Mouse (Mus musculus) right cerebral cortex, adult 18-20 months (tissue): ENCODE data around the gene Tpt1.
"Not testable (repeated sequence)": the region's sequence is repeated elsewhere in the genome, so short reads cannot be mapped to it uniquely, and the experiment has no call there.

ENCODE experiments used
- DNase-seq: peaks from one replicate; pipeline ENCODE4 v3.0.0; 2022; ENCODE audit warnings: mixed read lengths

Gene Tpt1

GRCm38 (mm10) chr14:75844111-75844695, 690 bp upstream of the Tpt1 start:
- DNase-seq, result no peak

GRCm38 (mm10) chr14:75845698-75846115, 814 bp downstream of the Tpt1 start:
- peak; percentile 90 for DNase-seq

- no peak for DNase-seq
Observed at GRCm38 (mm10) chr14:75847669-75848068, 2.8 kb downstream of the Tpt1 start.

GRCm38 (mm10) chr14:75848482-75848881, 3.6 kb downstream of the Tpt1 start:
- no peak for DNase-seq

GRCm38 (mm10) chr14:75849236-75849635, 4.3 kb downstream of the Tpt1 start:
- DNase-seq, result no peak

GRCm38 (mm10) chr14:75849842-75850568, 5.1 kb downstream of the Tpt1 start:
- peak; percentile 74 for DNase-seq

- no peak for DNase-seq
Observed at GRCm38 (mm10) chr14:75850819-75851218, 5.9 kb downstream of the Tpt1 start.

- no peak for DNase-seq
Observed at GRCm38 (mm10) chr14:75852016-75852415, 7.1 kb downstream of the Tpt1 start.

GRCm38 (mm10) chr14:75855263-75855992, 10.5 kb downstream of the Tpt1 start:
- DNase-seq, result peak; percentile 49

- no peak for DNase-seq
Observed at GRCm38 (mm10) chr14:75858181-75858580, 13.3 kb downstream of the Tpt1 start.

GRCm38 (mm10) chr14:75859619-75860018, 14.7 kb downstream of the Tpt1 start:
- no peak for DNase-seq

- DNase-seq, result no peak
Observed at GRCm38 (mm10) chr14:75862701-75863100, 17.8 kb downstream of the Tpt1 start.

- DNase-seq, result no peak
Observed at GRCm38 (mm10) chr14:75863549-75864409, 18.9 kb downstream of the Tpt1 start.

GRCm38 (mm10) chr14:75866706-75867333, 21.9 kb downstream of the Tpt1 start:
- DNase-seq, result no peak

- not testable (repeated sequence) for DNase-seq
Observed at GRCm38 (mm10) chr14:75868028-75868427, 23.1 kb downstream of the Tpt1 start.

GRCm38 (mm10) chr14:75869769-75870363, 25.0 kb downstream of the Tpt1 start:
- DNase-seq, result no peak

GRCm38 (mm10) chr14:75870631-75871030, 25.7 kb downstream of the Tpt1 start:
- DNase-seq, result peak; percentile 56

GRCm38 (mm10) chr14:75871111-75871510, 26.2 kb downstream of the Tpt1 start:
- DNase-seq, result no peak

GRCm38 (mm10) chr14:75871750-75872149, 26.9 kb downstream of the Tpt1 start:
- DNase-seq, result no peak

- DNase-seq, result no peak
Observed at GRCm38 (mm10) chr14:75873612-75874011, 28.7 kb downstream of the Tpt1 start.

- peak; percentile 89 for DNase-seq
Observed at GRCm38 (mm10) chr14:75876320-75877043, 31.6 kb downstream of the Tpt1 start.
